8 mouse cellular contexts compared by ENCODE assay signal in genomic region chr2:131037226-131037990, GRCm38 (mm10). TPM values are rescaled to one million over a fixed set of nuclear protein-coding genes. Genes with fewer than 3 reads are reported as not detected.
DNase-seq lines count a peak whose midpoint lies in the region; ATAC-seq lines count a peak whose summit lies in the region.

No protein-coding gene starts in this region.

- peak; percentile 37 for DNase-seq in kidney, adult 18-20 months
- DNase-seq in embryonic facial prominence, embryonic 14.5 days (ENCODE audit: low spot score): peak; percentile 69
- DNase-seq in lung, postnatal 25 days (ENCODE audit: low spot score): peak; percentile 41
- no peak for DNase-seq in retina, postnatal 1 day
- DNase-seq in cerebellum, adult 9-10 months: no peak
- DNase-seq in hindbrain, embryonic 11.5 days (ENCODE audit: low spot score): no peak

- H3K9ac ChIP-seq in kidney, embryonic 14.5 days (ENCODE audit: low read depth, low read length): no peak overlapping the region
- no peak overlapping the region for H3K9ac ChIP-seq in embryonic facial prominence, embryonic 14.5 days (ENCODE audit: low read depth, low read length)
- H3K9ac ChIP-seq in kidney, embryonic 16.5 days (replicated peaks; ENCODE audit: low read length): 0 out of 2 replicates have a peak overlapping the region, but pooled peaks have one; percentile 8
- no peak overlapping the region for H3K9ac ChIP-seq in hindbrain, embryonic 11.5 days (ENCODE audit: low read depth, low read length)

- 38% methylated on average over 17 of the region's 17 CpGs for WGBS in kidney, embryonic 14.5 days
- WGBS in embryonic facial prominence, embryonic 14.5 days: 48% methylated on average over 17 of the region's 17 CpGs
- 32% methylated on average over 17 of the region's 17 CpGs for WGBS in kidney, embryonic 16.5 days
- WGBS in hindbrain, embryonic 11.5 days: 75% methylated on average over 17 of the region's 17 CpGs

- H3K27me3 ChIP-seq in kidney, embryonic 14.5 days (ENCODE audit: control insufficient read depth, insufficient read depth, low read length): peaks cover 21% of the 10 kb centered on the region
- H3K27me3 ChIP-seq in embryonic facial prominence, embryonic 14.5 days (replicated peaks; ENCODE audit: control insufficient read depth, insufficient read depth, low read length): peaks cover 23% of the 10 kb centered on the region
- peaks cover 30% of the 10 kb centered on the region for H3K27me3 ChIP-seq in kidney, embryonic 16.5 days (ENCODE audit: insufficient read depth, low read length)
- H3K27me3 ChIP-seq in hindbrain, embryonic 11.5 days (ENCODE audit: control insufficient read depth, insufficient read depth, low read length): peaks cover 29% of the 10 kb centered on the region

- 0 out of 2 replicates have a peak, but pooled peaks cover 3% of the 10 kb centered on the region for H3K9me3 ChIP-seq in kidney, embryonic 14.5 days (ENCODE audit: control insufficient read depth, low read length)
- H3K9me3 ChIP-seq in embryonic facial prominence, embryonic 14.5 days (ENCODE audit: control insufficient read depth, low read length): no peaks in the 10 kb centered on the region
- peaks cover 5% of the 10 kb centered on the region; the same call in 1 of the 2 replicates for H3K9me3 ChIP-seq in kidney, embryonic 16.5 days (ENCODE audit: low read length)
- no peaks in the 10 kb centered on the region for H3K9me3 ChIP-seq in hindbrain, embryonic 11.5 days (ENCODE audit: control insufficient read depth, low read length)

- no peak overlapping the region for H3K27ac ChIP-seq in kidney, embryonic 14.5 days (ENCODE audit: low read depth, low read length)
- no peak overlapping the region for H3K27ac ChIP-seq in embryonic facial prominence, embryonic 14.5 days (replicated peaks; ENCODE audit: low read depth, low read length)
- no peak overlapping the region for H3K27ac ChIP-seq in kidney, embryonic 16.5 days (ENCODE audit: low read length)
- H3K27ac ChIP-seq in hindbrain, embryonic 11.5 days (ENCODE audit: low read depth, low read length): no peak overlapping the region

- no peak overlapping the region for H3K4me2 ChIP-seq in kidney, embryonic 14.5 days (replicated peaks; ENCODE audit: low read depth, low read length)
- no peak overlapping the region for H3K4me2 ChIP-seq in embryonic facial prominence, embryonic 14.5 days (ENCODE audit: low read depth, low read length)
- H3K4me2 ChIP-seq in kidney, embryonic 16.5 days (replicated peaks; ENCODE audit: low read depth, low read length): no peak overlapping the region
- no peak overlapping the region for H3K4me2 ChIP-seq in hindbrain, embryonic 11.5 days (replicated peaks; ENCODE audit: low read depth, low read length)

- H3K4me3 ChIP-seq in kidney, embryonic 14.5 days (ENCODE audit: low read length): no peak overlapping the region
- H3K4me3 ChIP-seq in embryonic facial prominence, embryonic 14.5 days (ENCODE audit: low read depth, low read length): no peak overlapping the region
- H3K4me3 ChIP-seq in kidney, embryonic 16.5 days (ENCODE audit: low read length): no peak overlapping the region
- H3K4me3 ChIP-seq in hindbrain, embryonic 11.5 days (ENCODE audit: low read depth, low read length): no peak overlapping the region

- no peak for ATAC-seq in kidney, embryonic 14.5 days (ENCODE audit: low FRiP score, low TSS enrichment)
- ATAC-seq in embryonic facial prominence, embryonic 14.5 days (ENCODE audit: low read depth): peak; percentile 24; the same call in 1 of the 2 replicates
- no peak for ATAC-seq in kidney, embryonic 16.5 days (ENCODE audit: low FRiP score, low TSS enrichment)
- no peak for ATAC-seq in hindbrain, embryonic 11.5 days (ENCODE audit: low FRiP score)

- no peaks in the 10 kb centered on the region for H3K36me3 ChIP-seq in kidney, embryonic 14.5 days (ENCODE audit: control insufficient read depth, insufficient read depth, low read length)
- no peaks in the 10 kb centered on the region for H3K36me3 ChIP-seq in embryonic facial prominence, embryonic 14.5 days (ENCODE audit: control insufficient read depth, insufficient read depth, low read length)
- no peaks in the 10 kb centered on the region for H3K36me3 ChIP-seq in kidney, embryonic 16.5 days (ENCODE audit: insufficient read depth, low read length)
- no peaks in the 10 kb centered on the region for H3K36me3 ChIP-seq in hindbrain, embryonic 11.5 days (ENCODE audit: control insufficient read depth, insufficient read depth, low read length)

- peaks cover 12% of the 10 kb centered on the region for H3K4me1 ChIP-seq in kidney, embryonic 14.5 days (ENCODE audit: control insufficient read depth, insufficient read depth, low read length)
- H3K4me1 ChIP-seq in embryonic facial prominence, embryonic 14.5 days (ENCODE audit: control insufficient read depth, insufficient read depth, low read length): peaks cover 10% of the 10 kb centered on the region
- H3K4me1 ChIP-seq in kidney, embryonic 16.5 days (ENCODE audit: insufficient read depth, low read length): peaks cover 24% of the 10 kb centered on the region
- 0 out of 2 replicates have a peak, but pooled peaks cover 3% of the 10 kb centered on the region for H3K4me1 ChIP-seq in hindbrain, embryonic 11.5 days (replicated peaks; ENCODE audit: control insufficient read depth, insufficient read depth, low read length)

RNA-seq across cellular contexts. Expression of gene Gfra4, which starts 5.5 kb away (rescaled TPM):
- 17.2 and 17.8 TPM in 2 replicates for polyA plus RNA-seq in kidney, embryonic 14.5 days (2014; fragmentation: Nextera tagmentation; extraction: Ambion mirVana)
- 31.5 and 32.0 TPM in 2 replicates for polyA plus RNA-seq in embryonic facial prominence, embryonic 14.5 days (2014; fragmentation: Nextera tagmentation; extraction: Ambion mirVana)
- polyA plus RNA-seq in kidney, embryonic 16.5 days (2015; fragmentation: Nextera tagmentation; extraction: Ambion mirVana): 17.3 and 17.8 TPM in 2 replicates
- polyA plus RNA-seq in hindbrain, embryonic 11.5 days (2014; fragmentation: Nextera tagmentation; extraction: Ambion mirVana): 5.6 and 6.1 TPM in 2 replicates

RNA-seq across cellular contexts. Expression of gene Adam33, which starts 26.2 kb away (rescaled TPM):
- polyA plus RNA-seq in kidney, embryonic 14.5 days (2014; fragmentation: Nextera tagmentation; extraction: Ambion mirVana): 0.89 and 1.0 TPM in 2 replicates
- 18.4 and 22.7 TPM in 2 replicates for polyA plus RNA-seq in embryonic facial prominence, embryonic 14.5 days (2014; fragmentation: Nextera tagmentation; extraction: Ambion mirVana)
- 4.8 and 6.0 TPM in 2 replicates for polyA plus RNA-seq in kidney, embryonic 16.5 days (2015; fragmentation: Nextera tagmentation; extraction: Ambion mirVana)
- polyA plus RNA-seq in hindbrain, embryonic 11.5 days (2014; fragmentation: Nextera tagmentation; extraction: Ambion mirVana): 0.54 and 0.66 TPM in 2 replicates

RNA-seq across cellular contexts. Expression of gene Siglec1, which starts 49.2 kb away (rescaled TPM):
- polyA plus RNA-seq in kidney, embryonic 14.5 days (2014; fragmentation: Nextera tagmentation; extraction: Ambion mirVana): 0.27 and 0.47 TPM in 2 replicates
- polyA plus RNA-seq in embryonic facial prominence, embryonic 14.5 days (2014; fragmentation: Nextera tagmentation; extraction: Ambion mirVana): 0.58 and 0.70 TPM in 2 replicates
- 0.29 and 0.46 TPM in 2 replicates for polyA plus RNA-seq in kidney, embryonic 16.5 days (2015; fragmentation: Nextera tagmentation; extraction: Ambion mirVana)
- 0.10 and 0.15 TPM in 2 replicates for polyA plus RNA-seq in hindbrain, embryonic 11.5 days (2014; fragmentation: Nextera tagmentation; extraction: Ambion mirVana)

Comparison
In these comparisons a context has a peak if more than half of its experiments do, and no peak if none do; other contexts are left out.
1. DNase-seq: peak in kidney, adult 18-20 months (single experiment), embryonic facial prominence, embryonic 14.5 days (single experiment) and lung, postnatal 25 days (single experiment); none in retina, postnatal 1 day (single experiment), cerebellum, adult 9-10 months (single experiment) and hindbrain, embryonic 11.5 days (single experiment).